Mouse (Mus musculus): Measurements from ENCODE around the gene Syngr3.
"Not testable (repeated sequence)": the region's sequence is repeated elsewhere in the genome, so short reads cannot be mapped to it uniquely, and the experiment has no call there.

The Syngr3 gene

DNA sequence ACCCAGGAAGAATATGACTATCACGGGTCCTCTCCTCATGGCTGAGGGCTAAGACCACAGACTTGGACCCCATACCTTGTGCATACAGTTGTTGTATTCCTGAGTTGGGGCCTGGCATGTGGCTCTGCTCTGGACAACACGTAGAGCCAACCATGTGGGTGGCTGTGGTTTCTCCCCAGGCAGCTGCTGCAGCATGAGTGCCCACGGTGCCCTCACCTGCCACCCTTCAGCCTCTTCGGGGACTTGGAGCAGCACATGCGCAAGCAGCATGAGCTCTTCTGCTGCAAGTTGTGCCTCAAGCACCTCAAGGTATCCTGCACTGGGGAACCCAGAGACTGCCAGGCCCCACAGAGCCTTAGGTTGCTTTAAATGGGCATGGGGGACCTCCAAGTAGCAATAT is 12.9 kb downstream of the Syngr3 start:
- no peak for DNase-seq (ENCODE audit: low read depth, low spot score)

DNA sequence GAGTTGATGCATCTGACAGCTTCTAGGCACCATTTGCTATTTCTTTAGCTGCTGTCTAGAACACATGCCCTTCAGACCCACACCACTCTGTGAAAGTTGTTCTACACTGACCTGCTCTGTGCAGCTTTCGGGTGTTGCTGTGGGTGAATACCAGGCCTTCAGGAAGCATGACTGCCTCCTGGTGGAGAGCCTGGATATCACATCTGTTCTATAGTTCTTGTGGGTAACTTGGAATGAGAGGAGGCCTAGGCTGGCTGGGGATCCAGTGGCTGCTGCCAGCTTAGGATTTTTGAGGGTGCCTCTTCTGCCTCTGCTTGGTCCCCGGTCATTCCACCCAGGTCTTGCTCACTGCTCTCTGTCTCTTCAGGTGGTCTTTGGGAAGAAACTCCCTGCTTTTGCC is 13.6 kb downstream of the Syngr3 start:
- peak; percentile 79 for DNase-seq (ENCODE audit: low read depth, low spot score)

GRCm38 (mm10) chr17:24674277-24674676 is 15.5 kb downstream of the Syngr3 start:
- no peak for DNase-seq (ENCODE audit: low read depth, low spot score)

DNA sequence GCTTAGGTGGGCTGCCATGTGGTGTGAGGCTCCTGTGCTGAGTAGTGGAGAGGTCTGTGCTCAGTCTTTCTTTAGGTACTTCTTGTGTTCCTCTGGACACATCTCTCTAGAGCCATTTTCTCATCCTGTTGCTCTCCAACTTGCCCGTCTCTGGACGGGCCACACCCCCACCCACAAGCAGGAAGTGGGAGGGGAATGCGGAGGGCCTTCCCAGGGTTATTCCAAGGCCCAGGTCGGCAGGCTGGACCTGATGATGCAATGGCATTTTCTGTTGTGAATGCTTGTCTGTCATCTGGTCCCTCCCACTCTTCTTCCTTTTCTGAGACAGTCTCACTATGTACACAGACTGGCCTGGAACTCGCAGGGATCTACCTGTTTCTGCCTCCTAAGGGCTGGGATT is 17.6 kb downstream of the Syngr3 start:
- DNase-seq (ENCODE audit: low read depth, low spot score): no peak

GRCm38 (mm10) chr17:24671346-24671745 is 18.4 kb downstream of the Syngr3 start:
- no peak for DNase-seq (ENCODE audit: low read depth, low spot score)

DNA sequence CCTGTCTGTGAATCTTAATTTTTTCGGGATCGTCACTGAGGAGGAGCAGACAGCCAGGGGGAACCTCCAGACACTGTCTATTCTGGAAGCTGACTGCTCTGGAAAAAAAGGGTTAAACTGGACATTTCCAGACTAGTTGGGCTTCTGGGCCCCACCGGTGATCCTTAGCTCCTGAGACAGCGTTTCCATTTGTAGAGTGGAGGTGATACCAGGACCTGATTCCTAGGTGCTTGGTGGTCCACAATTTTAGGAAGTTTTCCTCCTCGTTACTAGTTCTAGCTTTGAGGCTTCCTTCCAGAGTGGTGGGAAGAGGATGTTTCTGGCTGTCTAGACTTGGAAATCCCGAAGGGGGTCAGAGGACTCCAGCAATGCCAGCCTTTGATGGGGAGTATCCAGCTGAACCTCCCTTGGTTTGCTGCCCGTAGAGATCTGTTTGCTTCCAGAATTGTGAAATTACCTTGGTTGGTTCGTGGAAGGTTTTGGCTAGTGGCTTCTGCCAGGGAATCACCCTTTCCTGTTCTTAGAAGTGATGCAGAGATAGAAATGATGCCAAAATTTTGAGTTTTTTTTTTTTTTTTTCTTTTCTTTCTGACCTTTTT is 19.4 kb downstream of the Syngr3 start:
- no peak for DNase-seq (ENCODE audit: low read depth, low spot score)

DNA sequence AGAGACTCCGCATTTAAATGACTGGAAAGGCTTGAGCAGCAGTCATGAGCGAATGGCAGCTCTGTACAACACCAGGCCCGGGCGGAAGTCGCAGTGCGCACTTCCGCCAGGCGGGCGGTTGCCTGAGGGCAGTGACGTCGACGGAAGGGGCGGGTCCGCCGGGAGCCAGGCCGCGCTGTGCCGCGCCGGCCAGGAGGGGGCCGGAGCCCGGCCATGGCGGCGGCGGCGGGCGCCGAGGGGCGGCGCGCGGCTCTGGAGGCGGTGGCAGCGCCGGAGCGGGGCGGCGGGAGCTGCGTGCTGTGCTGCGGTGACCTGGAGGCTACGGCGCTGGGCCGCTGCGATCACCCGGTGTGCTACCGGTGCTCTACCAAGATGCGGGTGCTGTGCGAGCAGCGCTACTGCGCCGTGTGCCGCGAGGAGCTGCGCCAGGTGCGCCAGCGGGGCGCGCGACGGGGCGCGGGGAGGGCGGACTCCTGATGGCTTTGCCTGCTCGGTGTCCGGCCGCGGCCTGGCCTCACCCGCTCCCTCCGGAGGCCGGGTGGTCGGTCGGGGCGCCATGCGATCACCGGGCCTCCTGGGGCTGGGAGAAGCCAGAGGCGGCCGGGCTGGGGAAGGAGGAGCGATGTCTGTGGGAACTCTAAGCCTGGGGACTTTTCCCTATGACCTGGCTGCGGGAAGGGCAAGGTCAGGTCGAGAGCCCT is 20.1 kb downstream of the Syngr3 start, which contains the start of gene Zfp598:
Gene Zfp598, plus strand, starts transcription at position 143 of the 701 bp plus-strand sequence.
- DNase-seq (ENCODE audit: low read depth, low spot score): peak; percentile 96

- DNase-seq (ENCODE audit: low read depth, low spot score): not testable (repeated sequence)
Observed at GRCm38 (mm10) chr17:24669214-24669544, 20.6 kb downstream of the Syngr3 start.

- DNase-seq (ENCODE audit: low read depth, low spot score): peak; percentile 78
Observed at GRCm38 (mm10) chr17:24667416-24667815, 22.3 kb downstream of the Syngr3 start.

- not testable (repeated sequence) for DNase-seq (ENCODE audit: low read depth, low spot score)
Observed at GRCm38 (mm10) chr17:24667011-24667410, 22.7 kb downstream of the Syngr3 start.

DNA sequence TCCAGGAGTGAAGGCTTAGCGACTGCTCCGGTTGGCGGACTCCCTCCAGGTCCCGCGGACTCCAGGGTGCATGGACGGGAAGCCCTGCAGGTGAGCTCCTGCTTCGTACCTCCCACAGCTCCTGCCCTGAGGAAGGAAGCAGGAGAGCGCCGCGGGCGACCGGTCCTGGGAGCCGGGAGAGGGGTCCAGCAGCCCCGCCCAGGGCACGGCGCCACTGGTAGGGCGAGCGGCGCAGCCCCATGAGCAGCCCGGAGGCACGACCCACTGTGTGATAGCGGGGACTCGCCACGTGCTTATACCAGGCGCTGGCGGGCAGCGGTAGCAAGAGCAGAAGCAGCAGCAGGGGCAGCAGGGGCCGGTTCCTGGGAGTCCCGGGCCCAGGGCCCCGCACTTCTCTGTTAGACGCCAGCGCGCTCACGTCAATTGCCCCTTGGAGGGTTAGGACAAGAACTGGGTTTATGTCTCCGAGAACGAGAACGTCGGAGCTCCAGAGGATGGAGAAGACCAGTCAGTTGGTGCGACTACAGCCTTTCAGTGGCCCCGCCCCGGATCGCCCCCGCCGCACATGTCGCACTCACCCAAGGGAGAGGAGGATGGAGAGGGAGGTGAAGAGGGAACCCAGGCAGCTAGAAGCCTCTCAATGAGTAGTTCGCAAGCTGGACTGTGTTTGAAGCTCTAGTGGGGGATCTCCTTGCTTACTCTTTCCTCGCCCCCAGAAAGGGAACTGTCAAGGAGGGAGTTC is 31.6 kb downstream of the Syngr3 start, which contains the start of gene Npw:
Gene Npw, minus strand, starts transcription at position 441 of the 742 bp plus-strand sequence.
- DNase-seq (ENCODE audit: low read depth, low spot score): peak; percentile 24

DNA sequence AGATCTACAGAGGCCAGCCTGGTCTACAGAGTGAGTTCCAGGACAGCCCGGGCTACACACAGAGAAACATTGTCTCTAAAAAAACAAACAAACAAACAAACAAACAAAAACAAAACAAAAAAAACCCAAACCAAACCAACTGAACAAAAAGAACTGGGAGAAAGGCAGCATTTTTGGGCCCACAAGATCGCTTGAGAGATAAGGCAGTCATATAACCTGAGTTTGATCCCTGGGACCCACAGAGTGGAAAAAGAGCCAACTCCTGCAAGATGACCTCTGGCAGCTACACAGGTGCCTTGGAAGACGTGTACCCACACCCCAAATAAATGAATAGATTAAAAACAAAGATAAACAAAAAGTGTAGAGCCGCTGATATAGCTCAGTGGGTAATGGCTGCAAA is 34.8 kb downstream of the Syngr3 start:
- DNase-seq (ENCODE audit: low read depth, low spot score): no peak

GRCm38 (mm10) chr17:24653967-24654710 is 35.6 kb downstream of the Syngr3 start:
- DNase-seq (ENCODE audit: low read depth, low spot score): peak; percentile 76

DNA sequence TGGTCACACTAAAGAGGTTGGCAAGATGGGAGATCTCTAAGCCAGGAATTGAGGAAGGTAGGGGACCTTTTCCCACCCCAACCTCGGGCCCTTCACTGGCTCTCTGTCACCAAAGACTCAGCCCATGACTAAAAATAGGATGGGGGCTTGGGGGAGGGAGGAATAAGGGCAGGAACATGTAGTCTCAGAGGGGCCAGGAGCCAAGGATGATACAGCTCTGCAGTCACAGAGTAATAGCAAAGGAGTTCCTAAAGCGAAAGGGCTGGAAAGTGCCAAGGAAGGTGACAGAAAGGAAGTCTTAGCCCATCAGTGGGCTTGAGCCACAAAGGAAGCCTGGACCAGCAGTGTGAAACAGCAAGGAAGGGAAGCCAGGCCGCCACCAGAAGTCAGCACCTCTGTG is 37.9 kb downstream of the Syngr3 start:
- no peak for DNase-seq (ENCODE audit: low read depth, low spot score)

DNA sequence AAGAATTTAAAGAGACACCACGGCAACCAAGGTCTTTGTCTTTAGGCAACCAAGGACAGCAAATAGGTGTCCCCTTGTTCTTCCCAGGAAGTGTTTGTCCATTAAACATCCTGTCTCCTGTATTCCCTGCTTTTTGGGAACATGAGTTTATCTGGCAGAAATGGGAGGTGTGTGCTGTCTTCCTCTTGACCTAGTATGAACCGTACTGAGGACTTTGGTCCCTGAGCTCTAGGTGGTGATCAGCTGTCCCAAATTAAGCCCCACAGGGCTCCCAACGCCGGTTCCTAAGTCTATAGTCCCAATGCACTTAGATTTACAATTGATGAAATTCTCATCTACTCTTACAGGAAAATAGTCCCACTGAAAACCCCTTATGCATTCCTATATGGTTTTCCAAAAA is 39.0 kb downstream of the Syngr3 start:
- DNase-seq (ENCODE audit: low read depth, low spot score): no peak

DNA sequence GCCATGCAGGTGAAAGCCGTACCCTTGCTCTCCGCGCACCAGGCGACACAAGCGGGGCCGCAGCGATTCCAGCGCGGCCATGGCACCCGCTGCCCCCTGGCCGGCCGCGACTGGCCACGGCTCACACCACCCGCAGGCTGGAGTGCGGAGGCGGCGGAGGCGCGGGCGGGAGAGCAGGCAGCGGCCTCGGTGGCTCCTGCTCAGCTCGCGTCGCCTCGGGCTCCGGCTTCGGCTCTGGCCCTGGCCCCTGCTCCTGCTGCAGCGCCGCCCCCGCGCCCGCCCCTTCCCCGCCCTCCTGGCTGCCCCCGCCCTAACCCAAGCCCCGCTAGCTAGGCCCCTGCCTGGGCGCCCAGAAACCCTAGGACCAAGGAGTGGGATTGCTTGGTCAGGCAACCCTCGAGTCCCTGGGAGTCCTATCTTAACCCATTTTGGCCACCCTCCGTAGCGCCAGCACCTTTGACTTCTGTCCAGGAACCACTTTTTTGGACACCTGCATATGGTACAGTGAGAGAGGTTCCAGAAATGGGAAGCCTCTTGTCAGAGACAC is 39.6 kb downstream of the Syngr3 start, which contains the start of gene Slc9a3r2:
Gene Slc9a3r2, minus strand, starts transcription at position 258 of the 547 bp plus-strand sequence.
- DNase-seq (ENCODE audit: low read depth, low spot score): no peak

- no peak for DNase-seq (ENCODE audit: low read depth, low spot score)
Observed at GRCm38 (mm10) chr17:24649581-24650069, 40.1 kb downstream of the Syngr3 start.

DNA sequence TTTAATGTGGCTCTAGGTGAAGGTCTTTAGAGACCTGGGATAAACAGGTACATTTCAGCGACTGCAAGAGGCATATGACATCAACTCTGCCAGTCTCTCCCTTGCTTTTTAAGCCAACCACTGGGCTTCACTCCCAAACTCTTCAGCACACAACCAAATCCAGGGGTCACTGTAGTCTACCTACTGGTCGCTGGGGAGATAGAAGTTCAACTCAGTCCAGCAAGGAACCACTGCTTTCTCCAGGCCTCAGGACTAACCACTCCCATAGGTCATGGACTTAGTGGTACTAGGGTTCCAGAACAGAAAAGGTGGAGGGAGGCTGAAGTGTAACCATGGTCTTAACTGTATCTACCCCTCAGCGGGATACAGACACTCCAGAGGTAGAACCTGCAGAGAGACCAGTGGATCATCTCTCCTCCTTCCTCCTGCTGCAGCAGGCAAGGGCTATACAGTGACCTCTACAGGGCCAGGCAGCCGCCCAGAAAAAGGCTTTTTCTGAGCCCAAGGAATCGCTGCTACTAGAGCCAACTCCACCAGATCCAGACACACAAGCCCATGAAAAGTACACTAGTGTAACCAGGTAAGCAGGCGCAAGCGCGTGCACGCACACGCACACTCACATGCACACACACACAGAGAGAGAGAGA is 40.9 kb downstream of the Syngr3 start:
- DNase-seq (ENCODE audit: low read depth, low spot score): no peak

GRCm38 (mm10) chr17:24647493-24647892 is 42.3 kb downstream of the Syngr3 start:
- no peak for DNase-seq (ENCODE audit: low read depth, low spot score)

DNA sequence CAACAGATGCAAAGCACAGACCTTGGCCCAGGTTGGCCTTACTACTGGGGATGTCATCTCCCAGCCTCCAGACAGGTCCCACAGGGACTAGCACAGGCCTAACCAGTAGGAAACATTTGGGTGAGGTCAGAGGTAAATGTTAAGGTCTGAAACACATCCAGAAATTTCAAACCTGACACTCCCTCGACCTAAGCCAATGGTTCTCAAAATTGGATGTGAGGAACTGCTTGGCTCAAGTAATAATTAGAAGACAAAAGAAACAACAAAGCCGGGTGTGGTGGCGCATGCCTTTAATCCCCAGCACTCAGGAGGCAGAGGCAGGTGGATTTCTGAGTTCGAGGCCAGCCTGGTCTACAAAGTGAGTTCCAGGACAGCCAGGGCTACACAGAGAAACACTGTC is 43.4 kb downstream of the Syngr3 start:
- DNase-seq (ENCODE audit: low read depth, low spot score): no peak

DNA sequence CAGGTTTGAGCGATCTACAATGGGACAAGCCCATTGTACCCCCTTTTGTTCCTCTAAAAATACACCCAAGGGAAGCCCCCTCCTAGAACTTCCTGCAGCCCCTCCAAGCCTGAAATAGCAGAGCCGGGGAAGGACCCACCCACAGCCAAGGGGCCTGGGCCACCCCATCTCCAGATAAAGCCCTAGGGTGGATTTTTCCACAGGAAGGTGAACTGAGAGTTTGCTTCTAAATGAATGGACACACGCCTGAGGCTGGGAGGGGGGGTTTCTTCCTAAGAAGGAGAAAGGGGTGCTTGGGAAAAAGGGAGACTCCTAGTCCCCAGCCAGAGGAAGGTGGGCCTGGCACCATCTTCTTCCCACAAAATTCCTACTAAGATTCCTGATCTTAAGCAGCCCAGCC is 43.8 kb downstream of the Syngr3 start:
- DNase-seq (ENCODE audit: low read depth, low spot score): no peak

Measured in CD4-positive helper T cell, adult 2 months (primary cell).